Mouse (Mus musculus) embryonic facial prominence, embryonic 10.5 days (tissue): Measurements from ENCODE around the gene Rhbg. TPM values are rescaled to one million over a fixed set of nuclear protein-coding genes. Genes with fewer than 3 reads are reported as not detected.

ENCODE experiments used
- DNase-seq: peaks from one replicate; pipeline ENCODE4 v3.0.0-alpha.2; 2017; ENCODE audit warnings: low spot score
- H3K27ac ChIP-seq: fragments of 300-500 bp; sonication (generic); replicated peaks from 2 replicates; pipeline ENCODE4 v1.5.1; 2016; ENCODE audit warnings: mild to moderate bottlenecking
- H3K27me3 ChIP-seq: fragments of 300-500 bp; sonication (generic); replicated peaks from 2 replicates; pipeline ENCODE4 v1.6.1; 2016; ENCODE audit warnings: low read depth, mild to moderate bottlenecking; ENCODE audit not compliant: poor library complexity, severe bottlenecking
- H3K36me3 ChIP-seq: fragments of 300-500 bp; sonication (generic); replicated peaks from 2 replicates; pipeline ENCODE4 v1.6.1; 2016; ENCODE audit warnings: mild to moderate bottlenecking, moderate library complexity
- H3K4me1 ChIP-seq: fragments of 300-500 bp; sonication (generic); 2 replicates; pipeline ENCODE4 v1.6.1; 2016
- H3K4me3 ChIP-seq: fragments of 300-500 bp; sonication (generic); 2 replicates; pipeline ENCODE4 v1.5.1; 2016; ENCODE audit warnings: mild to moderate bottlenecking, moderate library complexity
- H3K9me3 ChIP-seq: fragments of 300-500 bp; sonication (generic); 2 replicates; pipeline ENCODE4 v1.6.1; 2016; ENCODE audit warnings: mild to moderate bottlenecking
- WGBS: fragments of 180-500 bp; shearing (Covaris S2); methylation state at CpG from one replicate; pipeline ENCODE4 v1.1.7; 2016; 5-methylcytosine and 5-hydroxymethylcytosine counted together
- microRNA-seq: library from miRNA; unstranded; fragments of <30 nt; microRNA quantifications from one replicate; pipeline ENCODE4, GENCODE M21; 2017
- polyA plus RNA-seq: library from polyadenylated mRNA; unstranded; fragments of >200 nt; fragmentation: Nextera tagmentation; extraction: Ambion mirVana; gene quantifications from 2 replicates; pipeline ENCODE4 v1.2.1, GENCODE M21; 2016

Gene Rhbg
- polyA plus RNA-seq, 1 experiment from 2014 or later, result 0.17 TPM

DNA sequence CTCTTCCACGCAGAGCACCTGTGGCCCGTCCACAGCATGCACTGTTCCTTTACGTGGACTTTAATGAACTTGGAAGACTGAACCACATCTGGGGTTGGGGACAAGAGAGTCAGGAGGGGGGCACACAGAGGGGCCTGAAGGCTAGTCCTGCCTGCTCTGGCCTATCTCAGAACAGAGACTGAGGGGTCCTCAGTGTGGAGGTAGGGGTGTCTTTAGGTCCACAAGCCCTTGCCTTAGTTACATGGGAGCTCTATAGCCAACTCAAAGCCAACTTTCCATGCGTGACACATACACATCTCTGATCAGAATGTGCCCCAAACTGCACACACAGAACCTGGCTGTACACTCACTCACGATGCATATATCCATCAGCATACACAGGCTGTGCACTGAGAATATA, 52.9 kb downstream of the Rhbg start:
- H3K4me3 ChIP-seq, result peak overlapping the region; percentile 49; the same call in 1 of the 2 replicates
- no peak for DNase-seq

DNA sequence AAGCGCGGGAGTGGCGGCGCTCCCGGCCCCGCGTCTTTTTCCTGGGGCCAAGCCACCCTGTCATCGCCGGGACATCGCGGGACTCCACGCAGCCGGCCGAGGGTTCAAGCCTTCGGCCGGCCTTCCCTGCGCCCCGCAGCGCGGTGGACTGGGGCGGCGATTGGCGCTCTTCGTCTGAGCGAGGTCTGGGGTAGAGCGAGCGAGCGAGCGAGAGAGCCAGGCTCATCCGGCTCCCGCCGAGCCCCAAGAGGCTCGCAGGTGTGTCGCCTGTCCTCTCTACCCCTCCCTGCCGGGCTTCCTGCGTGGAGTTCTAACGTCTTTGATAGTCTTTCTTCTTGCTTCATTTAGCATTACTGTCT, 53.6 kb downstream of the Rhbg start:
- peaks cover 100% of the 10 kb centered on the region for H3K27me3 ChIP-seq
- H3K4me1 ChIP-seq, result peaks cover 33% of the 10 kb centered on the region
- H3K4me3 ChIP-seq, result peak overlapping the region; percentile 49
- peak overlapping the region; percentile 54 for H3K27ac ChIP-seq
- H3K9me3 ChIP-seq, result no peaks in the 10 kb centered on the region
- WGBS, result under 1% methylated on average over 37 of the region's 37 CpGs
- no peaks in the 10 kb centered on the region for H3K36me3 ChIP-seq
- DNase-seq, result peak; percentile 56

More for the DNA sequence above, 52.9 kb downstream of the Rhbg start:
- no peak overlapping the region; the same call in 1 of the 2 replicates for H3K27ac ChIP-seq
- WGBS, result 14% methylated on average over 5 of the region's 5 CpGs
- H3K9me3 ChIP-seq, result no peaks in the 10 kb centered on the region
- peaks cover 100% of the 10 kb centered on the region for H3K27me3 ChIP-seq
- no peaks in the 10 kb centered on the region for H3K36me3 ChIP-seq
- H3K4me1 ChIP-seq, result peaks cover 40% of the 10 kb centered on the region

DNA sequence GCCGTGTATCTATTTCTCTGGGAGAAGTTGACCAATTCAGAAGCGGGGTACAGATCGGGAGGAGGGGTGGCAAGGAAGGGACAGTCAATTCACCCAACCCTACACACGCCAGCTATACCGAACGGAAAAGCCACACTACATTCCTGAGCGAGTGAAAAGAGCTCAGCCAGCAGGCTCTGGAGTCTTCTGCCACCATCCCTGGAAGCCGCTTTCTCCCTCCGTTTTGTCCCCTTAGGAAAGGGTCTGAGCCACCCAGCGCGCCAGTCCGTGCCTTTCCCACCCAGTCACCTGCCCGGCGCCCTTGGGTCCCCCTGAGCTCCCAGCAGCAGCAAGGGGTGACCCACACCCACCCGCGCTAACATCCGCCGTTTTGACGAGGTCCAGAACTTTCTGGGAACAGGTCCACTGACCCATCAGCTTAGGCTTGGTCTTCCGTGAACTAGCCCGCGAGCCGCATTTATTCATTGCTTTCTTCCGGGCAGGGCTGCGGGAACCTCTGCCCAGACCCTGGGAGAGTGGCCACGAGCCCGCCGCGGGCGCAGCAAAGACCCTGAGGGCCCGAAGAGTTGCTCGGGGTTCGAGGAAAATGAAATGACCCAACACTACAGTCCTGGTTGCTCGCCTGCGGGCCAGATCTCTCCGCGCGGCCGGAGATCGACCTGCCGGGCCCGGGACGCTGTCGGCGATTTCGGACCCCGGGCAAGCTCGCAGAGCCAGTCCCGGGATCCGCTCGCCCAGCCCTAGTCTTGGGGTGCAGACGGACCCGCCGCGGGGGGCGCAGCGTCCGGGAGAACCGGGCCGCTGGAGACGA, 54.1 kb downstream of the Rhbg start:
- peak; percentile 65 for DNase-seq
- peak overlapping the region; percentile 54 for H3K27ac ChIP-seq
- peaks cover 100% of the 10 kb centered on the region for H3K27me3 ChIP-seq
- H3K4me3 ChIP-seq, result peak overlapping the region; percentile 49
- H3K9me3 ChIP-seq, result no peaks in the 10 kb centered on the region
- no peaks in the 10 kb centered on the region for H3K36me3 ChIP-seq
- peaks cover 27% of the 10 kb centered on the region for H3K4me1 ChIP-seq
- WGBS, result under 1% methylated on average over 61 of the region's 61 CpGs

DNA sequence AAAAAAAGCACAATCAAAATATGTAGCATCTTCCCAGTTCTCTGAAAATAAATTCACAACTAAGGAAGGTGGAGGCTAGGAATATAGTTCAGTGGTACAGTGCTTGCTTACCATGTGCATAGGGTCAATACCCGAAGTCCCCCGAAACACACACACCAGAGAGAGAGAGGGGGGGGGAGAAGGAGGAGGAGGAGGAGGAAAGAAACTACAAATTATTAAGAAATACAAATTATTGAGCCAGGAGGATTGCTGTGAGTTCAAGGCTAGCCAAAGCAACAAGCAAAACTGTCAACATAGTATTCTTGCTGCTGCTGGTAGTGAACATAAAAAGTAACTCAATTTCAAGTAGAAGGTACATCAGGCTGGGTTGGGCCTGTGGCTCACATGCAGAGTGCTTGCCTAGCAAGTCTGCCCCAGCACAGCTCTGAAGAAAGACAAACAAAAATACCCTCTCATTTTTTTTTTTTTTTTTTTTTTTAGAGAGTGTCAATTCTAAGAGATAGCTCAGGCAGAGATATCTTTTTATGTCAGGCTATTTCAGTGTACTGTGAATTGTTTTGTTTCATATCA, 54.9 kb downstream of the Rhbg start:
- H3K9me3 ChIP-seq, result no peaks in the 10 kb centered on the region
- 21% methylated on average over 2 of the region's 2 CpGs for WGBS
- DNase-seq, result no peak
- no peaks in the 10 kb centered on the region for H3K36me3 ChIP-seq
- peaks cover 23% of the 10 kb centered on the region for H3K4me1 ChIP-seq
- peaks cover 100% of the 10 kb centered on the region for H3K27me3 ChIP-seq
- H3K27ac ChIP-seq, result no peak overlapping the region
- no peak overlapping the region for H3K4me3 ChIP-seq

- Histone ChIP-seq H3K9me3 (no peaks in the 10 kb centered on the region), H3K27ac (no peak overlapping the region), H3K4me3 (0 out of 2 replicates have a peak overlapping the region, but pooled peaks have one; percentile 5), H3K36me3 (no peaks in the 10 kb centered on the region), H3K27me3 (peaks cover 100% of the 10 kb centered on the region), H3K4me1 (peaks cover 23% of the 10 kb centered on the region)
- 4% methylated on average over 9 of the region's 9 CpGs for WGBS
- DNase-seq, result peak; percentile 32
These were observed 55.9 kb downstream of the Rhbg start for GRCm38 (mm10) chr3:88198505-88199020.

- H3K36me3 ChIP-seq, result no peaks in the 10 kb centered on the region
- 0 out of 2 replicates have a peak overlapping the region, but pooled peaks have one; percentile 5 for H3K4me3 ChIP-seq
- 2% methylated on average over 10 of the region's 10 CpGs for WGBS
- no peaks in the 10 kb centered on the region for H3K9me3 ChIP-seq
- no peak overlapping the region for H3K27ac ChIP-seq
- peaks cover 100% of the 10 kb centered on the region for H3K27me3 ChIP-seq
- peak; percentile 39 for DNase-seq
- H3K4me1 ChIP-seq, result peaks cover 23% of the 10 kb centered on the region
These were observed 56.6 kb downstream of the Rhbg start for GRCm38 (mm10) chr3:88197741-88198504.

Small RNAs within 50 kb of the gene (microRNA-seq; reads per million reads assigned to microRNA genes)
- gene Gm25641 (not detected), gene Mir3093 (1.5 reads per million), gene Mir9-1 (not detected)

Other genes starting within 250 kb of the Rhbg start
- not detected in 2 replicates for gene Hapln2, start 227.1 kb downstream of the Rhbg start, polyA plus RNA-seq
- gene Gpatch4, start 211.6 kb downstream of the Rhbg start, polyA plus RNA-seq, result 52.2 and 52.4 TPM in 2 replicates
- gene Naxe, start 196.2 kb downstream of the Rhbg start, polyA plus RNA-seq, result 126 and 145 TPM in 2 replicates
- gene Ttc24, start 176.4 kb downstream of the Rhbg start, polyA plus RNA-seq, result 0.09 and 0.24 TPM in 2 replicates
- 27.3 and 28.2 TPM in 2 replicates for gene Iqgap3, start 172.7 kb downstream of the Rhbg start, polyA plus RNA-seq
- gene Mef2d, start 112.3 kb downstream of the Rhbg start, polyA plus RNA-seq, result 11.1 and 12.1 TPM in 2 replicates
- gene Gm38392, start 32.5 kb upstream of the Rhbg start, polyA plus RNA-seq, result not detected in 2 replicates
- gene Tsacc, start 42.3 kb upstream of the Rhbg start, polyA plus RNA-seq, result 12.6 and 14.7 TPM in 2 replicates
- gene Cct3, start 42.4 kb upstream of the Rhbg start, polyA plus RNA-seq, result 862 and 910 TPM in 2 replicates
- gene Glmp, start 70.3 kb upstream of the Rhbg start, polyA plus RNA-seq, result 142 and 153 TPM in 2 replicates
- 2.4 and 4.8 TPM in 2 replicates for gene Tmem79, start 81.4 kb upstream of the Rhbg start, polyA plus RNA-seq
- gene Smg5, start 81.6 kb upstream of the Rhbg start, polyA plus RNA-seq, result 84.8 and 86.3 TPM in 2 replicates
- gene Paqr6, start 109.9 kb upstream of the Rhbg start, polyA plus RNA-seq, result 0.43 and 1.2 TPM in 2 replicates
- 0.10 and 0.35 TPM in 2 replicates for gene Bglap3, start 118.0 kb upstream of the Rhbg start, polyA plus RNA-seq
- gene Bglap2, start 124.0 kb upstream of the Rhbg start, polyA plus RNA-seq, result not detected in 2 replicates
- not detected in 2 replicates for gene Bglap, start 129.8 kb upstream of the Rhbg start, polyA plus RNA-seq
- 184 and 194 TPM in 2 replicates for gene Pmf1, start 155.6 kb upstream of the Rhbg start, polyA plus RNA-seq
- 17.5 and 17.6 TPM in 2 replicates for gene Slc25a44, start 170.4 kb upstream of the Rhbg start, polyA plus RNA-seq
- gene Sema4a, start 206.5 kb upstream of the Rhbg start, polyA plus RNA-seq, result 5.9 and 7.1 TPM in 2 replicates